In the genomic region with DNA sequence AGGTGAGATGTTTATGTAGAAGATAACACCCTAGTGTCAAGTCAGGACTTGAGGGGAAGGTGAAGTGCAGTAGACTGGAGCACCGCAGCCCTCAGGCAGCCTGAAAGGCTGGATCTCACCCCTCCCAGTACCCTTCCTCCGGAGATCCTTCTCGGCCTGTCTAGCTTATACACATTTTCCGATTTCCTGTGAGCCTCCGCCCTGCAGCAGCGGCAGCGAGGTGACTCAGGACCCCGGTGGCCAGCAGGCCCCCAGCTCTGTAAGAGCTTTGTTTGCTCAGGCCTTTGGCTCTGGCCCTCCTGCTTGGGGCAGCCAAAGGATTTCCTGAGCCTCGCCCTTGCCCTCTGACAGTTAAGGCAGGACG, we compare ENCODE assay signal across 8 mouse cellular contexts. TPM values are rescaled to one million over a fixed set of nuclear protein-coding genes. Genes with fewer than 3 reads are reported as not detected.
DNase-seq lines count a peak whose midpoint lies in the region; ATAC-seq and TF ChIP-seq lines count a peak whose summit lies in the region.

No protein-coding gene starts in this region.

- H3K9ac ChIP-seq in ES-Bruce4 (ENCODE audit: low read depth, poor library complexity, severe bottlenecking): peak overlapping the region; percentile 89
- H3K9ac ChIP-seq in embryonic facial prominence, embryonic 14.5 days (ENCODE audit: low read depth, low read length): peak overlapping the region; percentile 64; the same call in 1 of the 2 replicates
- peak overlapping the region; percentile 79 for H3K9ac ChIP-seq in liver, embryonic 13.5 days
- 0 out of 2 replicates have a peak overlapping the region, but pooled peaks have one; percentile 28 for H3K9ac ChIP-seq in stomach, embryonic 14.5 days (replicated peaks; ENCODE audit: low read depth, low read length)

- ATAC-seq in embryonic facial prominence, embryonic 14.5 days (ENCODE audit: low read depth): no peak
- ATAC-seq in liver, embryonic 13.5 days (ENCODE audit: low read depth): peak; percentile 34
- no peak for ATAC-seq in stomach, embryonic 14.5 days (ENCODE audit: insufficient number of reproducible peaks, insufficient read depth, low FRiP score, low read depth)

- 17% methylated on average over 10 of the region's 10 CpGs for WGBS in embryonic facial prominence, embryonic 14.5 days
- 7% methylated on average over 10 of the region's 10 CpGs for WGBS in liver, embryonic 13.5 days (ENCODE audit: insufficient replicate concordance)
- WGBS in stomach, embryonic 14.5 days: 12% methylated on average over 10 of the region's 10 CpGs

- H3K36me3 ChIP-seq in ES-Bruce4 (ENCODE audit: control insufficient read depth, insufficient read depth, low read length, poor library complexity, severe bottlenecking): no peaks in the 10 kb centered on the region; the same call in 1 of the 2 replicates
- peaks cover 9% of the 10 kb centered on the region; the same call in 1 of the 2 replicates for H3K36me3 ChIP-seq in embryonic facial prominence, embryonic 14.5 days (ENCODE audit: control insufficient read depth, insufficient read depth, low read length)
- H3K36me3 ChIP-seq in liver, embryonic 13.5 days: peaks cover 4% of the 10 kb centered on the region
- H3K36me3 ChIP-seq in stomach, embryonic 14.5 days (ENCODE audit: control insufficient read depth, insufficient read depth, low read length): peaks cover 5% of the 10 kb centered on the region

- TF ChIP-seq POLR2A in ES-Bruce4 (IDR thresholded peaks at IDR 0.05; ENCODE audit: insufficient read depth, low read length): no peak

- H3K9me3 ChIP-seq in ES-Bruce4 (replicated peaks; ENCODE audit: control insufficient read depth, insufficient read depth, low read length, poor library complexity, severe bottlenecking): no peaks in the 10 kb centered on the region
- no peaks in the 10 kb centered on the region for H3K9me3 ChIP-seq in embryonic facial prominence, embryonic 14.5 days (ENCODE audit: control insufficient read depth, low read length)
- H3K9me3 ChIP-seq in liver, embryonic 13.5 days (replicated peaks): no peaks in the 10 kb centered on the region
- no peaks in the 10 kb centered on the region for H3K9me3 ChIP-seq in stomach, embryonic 14.5 days (ENCODE audit: control insufficient read depth, low read depth, low read length)

- TF ChIP-seq EP300 in ES-Bruce4 (IDR thresholded peaks at IDR 0.05; ENCODE audit: insufficient read depth, low read depth, low read length): no peak

- H3K4me1 ChIP-seq in ES-Bruce4 (ENCODE audit: control insufficient read depth, insufficient read depth, low read length): peaks cover 6% of the 10 kb centered on the region
- H3K4me1 ChIP-seq in embryonic facial prominence, embryonic 14.5 days (ENCODE audit: control insufficient read depth, insufficient read depth, low read length): no peaks in the 10 kb centered on the region
- H3K4me1 ChIP-seq in liver, embryonic 13.5 days (replicated peaks): peaks cover 31% of the 10 kb centered on the region
- H3K4me1 ChIP-seq in stomach, embryonic 14.5 days (ENCODE audit: control insufficient read depth, insufficient read depth, low read length): 0 out of 2 replicates have a peak, but pooled peaks cover 7% of the 10 kb centered on the region

- H3K4me3 ChIP-seq in ES-Bruce4 (ENCODE audit: low read depth, low read length): peak overlapping the region; percentile 82
- H3K4me3 ChIP-seq in embryonic facial prominence, embryonic 14.5 days (ENCODE audit: low read depth, low read length): peak overlapping the region; percentile 60
- peak overlapping the region; percentile 71 for H3K4me3 ChIP-seq in liver, embryonic 13.5 days (replicated peaks)
- H3K4me3 ChIP-seq in stomach, embryonic 14.5 days (ENCODE audit: low read depth, low read length): peak overlapping the region; percentile 48

- H3K27me3 ChIP-seq in ES-Bruce4 (ENCODE audit: control insufficient read depth, insufficient read depth, low read length, poor library complexity, severe bottlenecking): no peaks in the 10 kb centered on the region
- H3K27me3 ChIP-seq in embryonic facial prominence, embryonic 14.5 days (replicated peaks; ENCODE audit: control insufficient read depth, insufficient read depth, low read length): no peaks in the 10 kb centered on the region
- no peaks in the 10 kb centered on the region for H3K27me3 ChIP-seq in liver, embryonic 13.5 days
- no peaks in the 10 kb centered on the region for H3K27me3 ChIP-seq in stomach, embryonic 14.5 days (ENCODE audit: control insufficient read depth, insufficient read depth, low read length)

- peak overlapping the region; percentile 91 for H3K4me2 ChIP-seq in embryonic facial prominence, embryonic 14.5 days (ENCODE audit: low read depth, low read length)
- peak overlapping the region; percentile 99 for H3K4me2 ChIP-seq in liver, embryonic 13.5 days
- peak overlapping the region; percentile 73 for H3K4me2 ChIP-seq in stomach, embryonic 14.5 days (replicated peaks; ENCODE audit: low read depth, low read length)

- no peak for TF ChIP-seq CTCF in ES-Bruce4 (IDR thresholded peaks at IDR 0.05; ENCODE audit: low read depth, low read length)

- peak overlapping the region; percentile 42 for H3K27ac ChIP-seq in ES-Bruce4 (ENCODE audit: insufficient read depth, low read length)
- peak overlapping the region; percentile 77 for H3K27ac ChIP-seq in embryonic facial prominence, embryonic 14.5 days (replicated peaks; ENCODE audit: low read depth, low read length)
- peak overlapping the region; percentile 80 for H3K27ac ChIP-seq in liver, embryonic 13.5 days
- H3K27ac ChIP-seq in stomach, embryonic 14.5 days (ENCODE audit: low read length): peak overlapping the region; percentile 74

- DNase-seq in embryonic facial prominence, embryonic 14.5 days (ENCODE audit: low spot score): peak; percentile 41
- peak; percentile 57 for DNase-seq in heart, postnatal 4 days
- DNase-seq in liver, embryonic 13.5 days: no peak
- no peak for DNase-seq in urinary bladder, postnatal 14 days (ENCODE audit: low spot score)
- DNase-seq in thymus, adult 18-20 months: no peak
- DNase-seq in gastrocnemius, postnatal 4 days (ENCODE audit: low spot score in 2 of 2): no peak

RNA-seq across cellular contexts. Expression of gene Pkn3, which starts 0.8 kb away (rescaled TPM):
- polyA plus RNA-seq in ES-Bruce4 (2011; ENCODE audit: insufficient read depth, insufficient read length, low read depth, missing spikeins): 15.2 and 17.2 TPM in 2 replicates
- polyA plus RNA-seq in embryonic facial prominence, embryonic 14.5 days (2014; fragmentation: Nextera tagmentation; extraction: Ambion mirVana): 5.6 and 7.6 TPM in 2 replicates
- total RNA-seq in heart, postnatal 4 days (2021): 10 to 100 TPM; 15.3 to 17.9 TPM
- polyA plus RNA-seq in liver, embryonic 13.5 days (2015; fragmentation: Nextera tagmentation; extraction: Ambion mirVana): 3.1 and 3.2 TPM in 2 replicates
- polyA plus RNA-seq in stomach, embryonic 14.5 days (2014; fragmentation: Nextera tagmentation; extraction: Ambion mirVana): 6.3 and 6.9 TPM in 2 replicates
- 1 to 10 TPM; 8.0 to 9.6 TPM for total RNA-seq in gastrocnemius, postnatal 4 days (2021)

RNA-seq across cellular contexts. Expression of gene Zdhhc12, which starts 15.1 kb away (rescaled TPM):
- polyA plus RNA-seq in ES-Bruce4 (2011; ENCODE audit: insufficient read depth, insufficient read length, low read depth, missing spikeins): 39.0 and 41.2 TPM in 2 replicates
- polyA plus RNA-seq in embryonic facial prominence, embryonic 14.5 days (2014; fragmentation: Nextera tagmentation; extraction: Ambion mirVana): 26.1 and 28.9 TPM in 2 replicates
- total RNA-seq in heart, postnatal 4 days (2021): 10 to 100 TPM in 1 of 2 experiments, 1 to 10 TPM in 1; 7.8 to 10.6 TPM
- 22.8 and 23.9 TPM in 2 replicates for polyA plus RNA-seq in liver, embryonic 13.5 days (2015; fragmentation: Nextera tagmentation; extraction: Ambion mirVana)
- polyA plus RNA-seq in stomach, embryonic 14.5 days (2014; fragmentation: Nextera tagmentation; extraction: Ambion mirVana): 44.1 and 45.2 TPM in 2 replicates
- 1 to 10 TPM; 4.5 to 5.7 TPM for total RNA-seq in gastrocnemius, postnatal 4 days (2021)

RNA-seq across cellular contexts. Expression of gene Set, which starts 21.2 kb away (rescaled TPM):
- 1,058 and 1,233 TPM in 2 replicates for polyA plus RNA-seq in ES-Bruce4 (2011; ENCODE audit: insufficient read depth, insufficient read length, low read depth, missing spikeins)
- 351 and 393 TPM in 2 replicates for polyA plus RNA-seq in embryonic facial prominence, embryonic 14.5 days (2014; fragmentation: Nextera tagmentation; extraction: Ambion mirVana)
- 100 to 1,000 TPM; 174 to 185 TPM for total RNA-seq in heart, postnatal 4 days (2021)
- 317 and 337 TPM in 2 replicates for polyA plus RNA-seq in liver, embryonic 13.5 days (2015; fragmentation: Nextera tagmentation; extraction: Ambion mirVana)
- polyA plus RNA-seq in stomach, embryonic 14.5 days (2014; fragmentation: Nextera tagmentation; extraction: Ambion mirVana): 454 and 480 TPM in 2 replicates
- total RNA-seq in gastrocnemius, postnatal 4 days (2021): 100 to 1,000 TPM; 155 to 163 TPM

RNA-seq across cellular contexts. Expression of gene Wdr34, which starts 29.6 kb away (rescaled TPM):
- 20.6 and 22.2 TPM in 2 replicates for polyA plus RNA-seq in ES-Bruce4 (2011; ENCODE audit: insufficient read depth, insufficient read length, low read depth, missing spikeins)
- 29.0 and 33.7 TPM in 2 replicates for polyA plus RNA-seq in embryonic facial prominence, embryonic 14.5 days (2014; fragmentation: Nextera tagmentation; extraction: Ambion mirVana)
- 10 to 100 TPM; 15.2 to 15.8 TPM for total RNA-seq in heart, postnatal 4 days (2021)
- polyA plus RNA-seq in liver, embryonic 13.5 days (2015; fragmentation: Nextera tagmentation; extraction: Ambion mirVana): 9.9 and 10.7 TPM in 2 replicates
- polyA plus RNA-seq in stomach, embryonic 14.5 days (2014; fragmentation: Nextera tagmentation; extraction: Ambion mirVana): 29.6 and 32.7 TPM in 2 replicates
- 10 to 100 TPM; 10.2 to 12.2 TPM for total RNA-seq in gastrocnemius, postnatal 4 days (2021)

RNA-seq across cellular contexts. Expression of gene Zer1, which starts 46.1 kb away (rescaled TPM):
- 33.8 and 35.1 TPM in 2 replicates for polyA plus RNA-seq in ES-Bruce4 (2011; ENCODE audit: insufficient read depth, insufficient read length, low read depth, missing spikeins)
- polyA plus RNA-seq in embryonic facial prominence, embryonic 14.5 days (2014; fragmentation: Nextera tagmentation; extraction: Ambion mirVana): 7.9 and 8.3 TPM in 2 replicates
- 10 to 100 TPM; 24.3 to 24.9 TPM for total RNA-seq in heart, postnatal 4 days (2021)
- polyA plus RNA-seq in liver, embryonic 13.5 days (2015; fragmentation: Nextera tagmentation; extraction: Ambion mirVana): 2.2 and 2.6 TPM in 2 replicates
- 11.3 and 13.6 TPM in 2 replicates for polyA plus RNA-seq in stomach, embryonic 14.5 days (2014; fragmentation: Nextera tagmentation; extraction: Ambion mirVana)
- 10 to 100 TPM; 24.6 to 27.1 TPM for total RNA-seq in gastrocnemius, postnatal 4 days (2021)

Comparison
In these comparisons a context has a peak if more than half of its experiments do, and no peak if none do; other contexts are left out.
1. H3K9ac ChIP-seq: peak in every context shown above with its lines; median percentile 89 in ES-Bruce4; 79 in liver, embryonic 13.5 days; 64 in embryonic facial prominence, embryonic 14.5 days; 28 in stomach, embryonic 14.5 days.
2. DNase-seq: peak in embryonic facial prominence, embryonic 14.5 days (single experiment) and heart, postnatal 4 days (single experiment); none in liver, embryonic 13.5 days (single experiment), urinary bladder, postnatal 14 days (single experiment), thymus, adult 18-20 months (0 of 2) and gastrocnemius, postnatal 4 days (0 of 2).
3. Peak in every context shown above with its lines, with median percentiles within 50 percentile points of each other: H3K27ac ChIP-seq, H3K4me3 ChIP-seq and H3K4me2 ChIP-seq.